Mouse (Mus musculus): ENCODE data around the gene Mesp1. TPM values are rescaled to one million over a fixed set of nuclear protein-coding genes. Genes with fewer than 3 reads are reported as not detected.
A peak's percentile ranks its signal among the peaks of the same experiment; 100 is the strongest.

Mesp1 gene
- polyA plus RNA-seq, 1 experiment from 2014 or later = not detected

GRCm38 (mm10) chr7:79819996-79820395 lies 26.4 kb upstream of the Mesp1 start:
- Histone ChIP-seq H3K27me3 (ENCODE audit: control insufficient read depth, insufficient read depth, low read length) (no peaks in the 10 kb centered on the region; the same call in 1 of the 2 replicates), H3K4me2 (ENCODE audit: low read depth, severe bottlenecking) (no peak overlapping the region), H3K4me3 (ENCODE audit: low read depth, low read length) (no peak overlapping the region), H3K27ac (replicated peaks; ENCODE audit: low read depth, low read length) (no peak overlapping the region), H3K36me3 (ENCODE audit: control insufficient read depth, insufficient read depth, low read length) (no peaks in the 10 kb centered on the region), H3K9ac (ENCODE audit: low read length) (no peak overlapping the region), H3K9me3 (ENCODE audit: control insufficient read depth, low read length) (no peaks in the 10 kb centered on the region), H3K4me1 (ENCODE audit: control insufficient read depth, insufficient read depth, low read length) (0 out of 2 replicates have a peak, but pooled peaks cover 5% of the 10 kb centered on the region)
- WGBS = 48% methylated on average over 11 of the region's 11 CpGs
- DNase-seq (ENCODE audit: low spot score) (no peak), ATAC-seq (ENCODE audit: insufficient number of reproducible peaks, low FRiP score, low TSS enrichment, low read depth) (no peak)

DNA sequence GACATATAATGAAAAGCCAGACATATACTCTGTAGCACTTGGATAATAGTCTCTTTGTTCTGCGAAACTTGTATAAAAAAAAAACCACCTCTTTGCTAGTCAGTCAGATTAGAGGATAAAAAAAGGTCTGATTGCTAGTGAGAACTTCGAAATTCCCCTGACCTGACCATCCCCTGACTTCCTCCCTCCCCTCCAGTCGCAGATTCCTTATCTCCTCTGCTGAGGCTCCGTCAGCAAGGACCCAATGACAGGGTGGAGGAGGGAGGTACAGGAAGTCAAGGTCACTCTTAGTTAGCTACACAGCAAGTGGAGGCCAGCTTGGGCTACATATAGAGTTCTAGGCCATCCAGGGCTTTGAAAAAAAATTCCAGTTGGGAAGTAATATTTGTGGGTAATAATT lies 25.9 kb upstream of the Mesp1 start:
- Histone ChIP-seq H3K36me3 (ENCODE audit: control insufficient read depth, insufficient read depth, low read length) (no peaks in the 10 kb centered on the region), H3K9me3 (ENCODE audit: control insufficient read depth, low read length) (no peaks in the 10 kb centered on the region), H3K4me3 (ENCODE audit: low read depth, low read length) (no peak overlapping the region), H3K27me3 (ENCODE audit: control insufficient read depth, insufficient read depth, low read length) (no peaks in the 10 kb centered on the region; the same call in 1 of the 2 replicates), H3K9ac (ENCODE audit: low read length) (no peak overlapping the region), H3K4me1 (ENCODE audit: control insufficient read depth, insufficient read depth, low read length) (0 out of 2 replicates have a peak, but pooled peaks cover 5% of the 10 kb centered on the region), H3K4me2 (ENCODE audit: low read depth, severe bottlenecking) (no peak overlapping the region), H3K27ac (replicated peaks; ENCODE audit: low read depth, low read length) (no peak overlapping the region)
- ATAC-seq (ENCODE audit: insufficient number of reproducible peaks, low FRiP score, low TSS enrichment, low read depth) = no peak
- 45% methylated on average over 4 of the region's 4 CpGs for WGBS
- no peak for DNase-seq (ENCODE audit: low spot score)

DNA sequence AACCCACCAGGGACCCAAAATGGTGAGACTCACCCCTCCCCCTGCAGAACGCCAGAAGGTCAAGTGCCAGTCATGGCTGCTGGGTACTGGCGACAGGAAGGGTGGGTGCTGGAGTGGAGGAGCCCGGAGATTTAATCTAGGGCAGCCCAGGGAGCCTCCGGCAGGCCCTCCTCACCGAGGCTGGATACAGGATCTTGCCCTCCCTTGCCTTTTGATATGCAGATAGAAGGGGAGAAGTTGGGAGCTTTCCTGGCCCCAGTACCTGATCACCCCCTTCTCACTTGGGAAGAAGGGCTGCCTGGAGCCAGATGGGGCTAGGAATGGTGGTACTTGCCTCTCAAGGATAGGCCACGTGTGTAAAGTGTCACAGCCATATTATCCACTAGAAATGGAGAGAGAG lies 24.7 kb upstream of the Mesp1 start:
- Histone ChIP-seq H3K36me3 (ENCODE audit: control insufficient read depth, insufficient read depth, low read length) (no peaks in the 10 kb centered on the region), H3K9me3 (ENCODE audit: control insufficient read depth, low read length) (no peaks in the 10 kb centered on the region), H3K27ac (replicated peaks; ENCODE audit: low read depth, low read length) (no peak overlapping the region), H3K4me2 (ENCODE audit: low read depth, severe bottlenecking) (no peak overlapping the region), H3K4me1 (ENCODE audit: control insufficient read depth, insufficient read depth, low read length) (0 out of 2 replicates have a peak, but pooled peaks cover 5% of the 10 kb centered on the region), H3K4me3 (ENCODE audit: low read depth, low read length) (no peak overlapping the region), H3K9ac (ENCODE audit: low read length) (no peak overlapping the region), H3K27me3 (ENCODE audit: control insufficient read depth, insufficient read depth, low read length) (no peaks in the 10 kb centered on the region; the same call in 1 of the 2 replicates)
- WGBS = 8% methylated on average over 6 of the region's 6 CpGs
- DNase-seq (ENCODE audit: low spot score) = no peak
- no peak for ATAC-seq (ENCODE audit: insufficient number of reproducible peaks, low FRiP score, low TSS enrichment, low read depth)

GRCm38 (mm10) chr7:79813409-79813808 lies 19.8 kb upstream of the Mesp1 start:
- H3K4me2 ChIP-seq (ENCODE audit: low read depth, severe bottlenecking) = no peak overlapping the region
- H3K4me3 ChIP-seq (ENCODE audit: low read depth, low read length) = no peak overlapping the region
- WGBS = 89% methylated on average over 1 of the region's 1 CpGs
- H3K9ac ChIP-seq (ENCODE audit: low read length) = no peak overlapping the region
- H3K27ac ChIP-seq (replicated peaks; ENCODE audit: low read depth, low read length) = no peak overlapping the region
- no peaks in the 10 kb centered on the region for H3K9me3 ChIP-seq (ENCODE audit: control insufficient read depth, low read length)
- no peak for DNase-seq (ENCODE audit: low spot score)
- no peaks in the 10 kb centered on the region for H3K36me3 ChIP-seq (ENCODE audit: control insufficient read depth, insufficient read depth, low read length)
- 0 out of 2 replicates have a peak, but pooled peaks cover 4% of the 10 kb centered on the region for H3K4me1 ChIP-seq (ENCODE audit: control insufficient read depth, insufficient read depth, low read length)
- ATAC-seq (ENCODE audit: insufficient number of reproducible peaks, low FRiP score, low TSS enrichment, low read depth) = no peak
- peaks cover 15% of the 10 kb centered on the region for H3K27me3 ChIP-seq (ENCODE audit: control insufficient read depth, insufficient read depth, low read length)

GRCm38 (mm10) chr7:79810611-79811506 lies 17.3 kb upstream of the Mesp1 start, which contains the start of gene Mesp2:
Mesp2 (plus strand) TSS chr7:79810727.
- no peak within 1 kb of the TSS for H3K27ac ChIP-seq (replicated peaks; ENCODE audit: low read depth, low read length)
- ATAC-seq (ENCODE audit: insufficient number of reproducible peaks, low FRiP score, low TSS enrichment, low read depth) = peak; percentile 57; the same call in 1 of the 2 replicates
- WGBS = 10% methylated on average over 71 of the region's 71 CpGs

DNA sequence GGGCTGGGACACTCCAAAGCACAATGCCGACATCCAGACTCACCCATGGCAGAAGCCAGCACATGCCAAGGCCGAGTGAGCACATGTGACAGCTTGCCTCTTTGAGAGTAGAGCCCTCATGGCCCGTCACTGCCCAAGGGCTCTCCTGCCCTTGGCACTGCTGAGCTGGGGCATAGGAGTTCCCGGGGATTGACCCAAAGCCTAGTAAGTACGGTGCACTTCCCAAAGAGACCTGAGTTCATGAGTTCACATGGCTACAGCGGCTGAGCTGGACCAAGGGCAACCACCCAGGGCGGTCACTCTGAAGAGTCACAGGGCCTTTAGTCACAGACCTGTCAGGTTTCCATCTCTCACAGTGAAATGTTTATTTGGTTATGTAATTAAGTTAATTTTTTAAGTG lies 15.0 kb upstream of the Mesp1 start:
- no peaks in the 10 kb centered on the region for H3K36me3 ChIP-seq (ENCODE audit: control insufficient read depth, insufficient read depth, low read length)
- ATAC-seq (ENCODE audit: insufficient number of reproducible peaks, low FRiP score, low TSS enrichment, low read depth) = no peak
- no peak overlapping the region for H3K9ac ChIP-seq (ENCODE audit: low read length)
- no peak overlapping the region for H3K4me2 ChIP-seq (ENCODE audit: low read depth, severe bottlenecking)
- H3K4me3 ChIP-seq (ENCODE audit: low read depth, low read length) = no peak overlapping the region
- H3K9me3 ChIP-seq (ENCODE audit: control insufficient read depth, low read length) = no peaks in the 10 kb centered on the region
- DNase-seq (ENCODE audit: low spot score) = no peak
- H3K4me1 ChIP-seq (ENCODE audit: control insufficient read depth, insufficient read depth, low read length) = 0 out of 2 replicates have a peak, but pooled peaks cover 4% of the 10 kb centered on the region
- H3K27me3 ChIP-seq (ENCODE audit: control insufficient read depth, insufficient read depth, low read length) = peaks cover 15% of the 10 kb centered on the region
- H3K27ac ChIP-seq (replicated peaks; ENCODE audit: low read depth, low read length) = no peak overlapping the region
- 82% methylated on average over 7 of the region's 7 CpGs for WGBS

More at GRCm38 (mm10) chr7:79810611-79811506, 17.3 kb upstream of the Mesp1 start, which contains the start of gene Mesp2:
- peak; percentile 78 for DNase-seq (ENCODE audit: low spot score)
- Histone ChIP-seq H3K9ac (ENCODE audit: low read length) (peak within 1 kb of the TSS; percentile 52), H3K36me3 (ENCODE audit: control insufficient read depth, insufficient read depth, low read length) (no peaks in the 10 kb centered on the region), H3K27me3 (ENCODE audit: control insufficient read depth, insufficient read depth, low read length) (peaks cover 15% of the 10 kb centered on the region), H3K9me3 (ENCODE audit: control insufficient read depth, low read length) (no peaks in the 10 kb centered on the region), H3K4me1 (ENCODE audit: control insufficient read depth, insufficient read depth, low read length) (0 out of 2 replicates have a peak, but pooled peaks cover 4% of the 10 kb centered on the region), H3K4me2 (ENCODE audit: low read depth, severe bottlenecking) (peak within 1 kb of the TSS; percentile 58), H3K4me3 (ENCODE audit: low read depth, low read length) (peak within 1 kb of the TSS; percentile 21)

GRCm38 (mm10) chr7:79803887-79804286 lies 10.3 kb upstream of the Mesp1 start:
- no peak overlapping the region for H3K4me2 ChIP-seq (ENCODE audit: low read depth, severe bottlenecking)
- H3K9ac ChIP-seq (ENCODE audit: low read length) = no peak overlapping the region
- WGBS = 80% methylated on average over 2 of the region's 2 CpGs
- no peaks in the 10 kb centered on the region for H3K9me3 ChIP-seq (ENCODE audit: control insufficient read depth, low read length)
- H3K27me3 ChIP-seq (ENCODE audit: control insufficient read depth, insufficient read depth, low read length) = no peaks in the 10 kb centered on the region
- H3K36me3 ChIP-seq (ENCODE audit: control insufficient read depth, insufficient read depth, low read length) = no peaks in the 10 kb centered on the region
- DNase-seq (ENCODE audit: low spot score) = no peak
- H3K4me3 ChIP-seq (ENCODE audit: low read depth, low read length) = no peak overlapping the region
- H3K27ac ChIP-seq (replicated peaks; ENCODE audit: low read depth, low read length) = no peak overlapping the region
- no peaks in the 10 kb centered on the region for H3K4me1 ChIP-seq (ENCODE audit: control insufficient read depth, insufficient read depth, low read length)
- no peak for ATAC-seq (ENCODE audit: insufficient number of reproducible peaks, low FRiP score, low TSS enrichment, low read depth)

GRCm38 (mm10) chr7:79802037-79802436 lies 8.4 kb upstream of the Mesp1 start:
- H3K9ac ChIP-seq (ENCODE audit: low read length) = no peak overlapping the region
- no peak overlapping the region for H3K4me3 ChIP-seq (ENCODE audit: low read depth, low read length)
- no peaks in the 10 kb centered on the region for H3K9me3 ChIP-seq (ENCODE audit: control insufficient read depth, low read length)
- H3K27ac ChIP-seq (replicated peaks; ENCODE audit: low read depth, low read length) = no peak overlapping the region
- DNase-seq (ENCODE audit: low spot score) (no peak), ATAC-seq (ENCODE audit: insufficient number of reproducible peaks, low FRiP score, low TSS enrichment, low read depth) (no peak)
- no peaks in the 10 kb centered on the region for H3K36me3 ChIP-seq (ENCODE audit: control insufficient read depth, insufficient read depth, low read length)
- no peaks in the 10 kb centered on the region for H3K4me1 ChIP-seq (ENCODE audit: control insufficient read depth, insufficient read depth, low read length)
- no peaks in the 10 kb centered on the region for H3K27me3 ChIP-seq (ENCODE audit: control insufficient read depth, insufficient read depth, low read length)
- WGBS = 35% methylated on average over 5 of the region's 5 CpGs
- no peak overlapping the region for H3K4me2 ChIP-seq (ENCODE audit: low read depth, severe bottlenecking)
